Mouse (Mus musculus) erythroblast, adult 5-6 weeks (primary cell): Measurements from ENCODE around the gene Camta2. TPM values are rescaled to one million over a fixed set of nuclear protein-coding genes. Genes with fewer than 3 reads are reported as not detected.
A peak's percentile ranks its signal among the peaks of the same experiment; 100 is the strongest.

ENCODE experiments used
- ATAC-seq: replicated peaks from 2 replicates; pipeline ENCODE4 v1.8.0; 2016; ENCODE audit warnings: moderate number of reproducible peaks, mild to moderate bottlenecking, moderate TSS enrichment, inconsistent platforms; ENCODE audit not compliant: poor library complexity, low FRiP score, severe bottlenecking
- total RNA-seq, 2 experiments: library from RNA; stranded (forward) in 1 of 2; stranded (reverse) in 1 of 2; fragments of 150-400 nt in 1 of 2; fragments of 200-764, 138-1000 nt in 1 of 2; gene quantifications; 2 replicates each; pipeline versions ENCODE4 v1.2.3 to v1.2.4; 2015 to 2017; ENCODE audit warnings: low replicate concordance in 2 of 2

Camta2 gene
- total RNA-seq, 2 experiments from 2014 or later: 0.77 to 5.4 TPM

- ATAC-seq: no peak
Observed at GRCm38 (mm10) chr11:70652029-70652883, 35.6 kb downstream of the Camta2 start.

- no peak for ATAC-seq
Observed at GRCm38 (mm10) chr11:70651391-70651790, 36.5 kb downstream of the Camta2 start.

GRCm38 (mm10) chr11:70650322-70651175, 37.4 kb downstream of the Camta2 start:
- no peak for ATAC-seq

- ATAC-seq: no peak
Observed at GRCm38 (mm10) chr11:70649185-70649734, 38.6 kb downstream of the Camta2 start.

- 0 out of 2 replicates have a peak, but pooled peaks have one; percentile 4 for ATAC-seq
Observed at GRCm38 (mm10) chr11:70648512-70648911, 39.4 kb downstream of the Camta2 start.

GRCm38 (mm10) chr11:70647716-70648420, 40.0 kb downstream of the Camta2 start:
- peak; percentile 25 for ATAC-seq

GRCm38 (mm10) chr11:70646691-70647650, 40.9 kb downstream of the Camta2 start, which contains the start of the genes Rnf167 and Slc25a11:
Gene Rnf167, plus strand, starts transcription at chr11:70647235.
Gene Slc25a11, minus strand, starts transcription at chr11:70647479.
- ATAC-seq: peak; percentile 74

GRCm38 (mm10) chr11:70646259-70646555, 41.7 kb downstream of the Camta2 start:
- ATAC-seq: no peak

- ATAC-seq: no peak
Observed at GRCm38 (mm10) chr11:70645461-70646258, 42.2 kb downstream of the Camta2 start.

GRCm38 (mm10) chr11:70644564-70645103, 43.3 kb downstream of the Camta2 start:
- no peak for ATAC-seq

- no peak for ATAC-seq
Observed at GRCm38 (mm10) chr11:70643051-70643450, 44.9 kb downstream of the Camta2 start.

- ATAC-seq: no peak
Observed at GRCm38 (mm10) chr11:70641241-70641640, 46.7 kb downstream of the Camta2 start.

GRCm38 (mm10) chr11:70639976-70640375, 47.9 kb downstream of the Camta2 start:
- ATAC-seq: no peak

- peak; percentile 86 for ATAC-seq
Observed at GRCm38 (mm10) chr11:70638714-70639278, 49.1 kb downstream of the Camta2 start, which contains the start of gene Gp1ba. Gene Gp1ba, plus strand, starts transcription at chr11:70639122.

- ATAC-seq: no peak
Observed at GRCm38 (mm10) chr11:70638293-70638692, 49.6 kb downstream of the Camta2 start.

GRCm38 (mm10) chr11:70637764-70638163, 50.1 kb downstream of the Camta2 start:
- no peak for ATAC-seq

GRCm38 (mm10) chr11:70635601-70636000, 52.3 kb downstream of the Camta2 start:
- ATAC-seq: no peak
